Mouse (Mus musculus): ENCODE measurements around the gene Bcl2l1.

Gene Bcl2l1

GRCm38 (mm10) chr2:152831019-152831878, at the start of gene Bcl2l1:
Gene Bcl2l1 (minus strand): TSS chr2:152831728.
- peak; percentile 98 for DNase-seq

- DNase-seq = no peak
These were observed 49.4 kb upstream of the Bcl2l1 start for GRCm38 (mm10) chr2:152880898-152881297.

GRCm38 (mm10) chr2:152878239-152878638, 46.7 kb upstream of the Bcl2l1 start:
- DNase-seq = no peak

- DNase-seq = no peak
These were observed 31.8 kb upstream of the Bcl2l1 start for GRCm38 (mm10) chr2:152863346-152863745.

GRCm38 (mm10) chr2:152862638-152863037, 31.1 kb upstream of the Bcl2l1 start:
- no peak for DNase-seq

- DNase-seq = no peak
These were observed 30.4 kb upstream of the Bcl2l1 start for GRCm38 (mm10) chr2:152861891-152862290.

- no peak for DNase-seq
These were observed 28.0 kb upstream of the Bcl2l1 start for GRCm38 (mm10) chr2:152859501-152859900.

GRCm38 (mm10) chr2:152848466-152848865, 16.9 kb upstream of the Bcl2l1 start:
- no peak for DNase-seq

GRCm38 (mm10) chr2:152847815-152848302, 16.3 kb upstream of the Bcl2l1 start, which contains the start of gene Tpx2:
Gene Tpx2 (plus strand): TSS chr2:152847964.
- DNase-seq = peak; percentile 99

- no peak for DNase-seq
These were observed 15.7 kb upstream of the Bcl2l1 start for GRCm38 (mm10) chr2:152847057-152847814.

GRCm38 (mm10) chr2:152842741-152843140, 11.2 kb upstream of the Bcl2l1 start:
- DNase-seq = no peak

GRCm38 (mm10) chr2:152839256-152839655, 7.7 kb upstream of the Bcl2l1 start:
- DNase-seq = peak; percentile 67

GRCm38 (mm10) chr2:152830021-152830921, 1.3 kb downstream of the Bcl2l1 start:
- DNase-seq = peak; percentile 96

- peak; percentile 69 for DNase-seq
These were observed 2.1 kb downstream of the Bcl2l1 start for GRCm38 (mm10) chr2:152829367-152829881.

GRCm38 (mm10) chr2:152828532-152828931, 3.0 kb downstream of the Bcl2l1 start:
- DNase-seq = peak; percentile 89

GRCm38 (mm10) chr2:152828011-152828370, 3.5 kb downstream of the Bcl2l1 start:
- peak; percentile 86 for DNase-seq

GRCm38 (mm10) chr2:152827321-152828010, 4.1 kb downstream of the Bcl2l1 start:
- DNase-seq = peak; percentile 33

- DNase-seq = peak; percentile 14
These were observed 5.0 kb downstream of the Bcl2l1 start for GRCm38 (mm10) chr2:152826481-152826880.

GRCm38 (mm10) chr2:152825713-152826112, 5.8 kb downstream of the Bcl2l1 start:
- DNase-seq = peak; percentile 20

GRCm38 (mm10) chr2:152825168-152825697, 6.3 kb downstream of the Bcl2l1 start:
- peak; percentile 17 for DNase-seq

GRCm38 (mm10) chr2:152824438-152825167, 6.9 kb downstream of the Bcl2l1 start:
- DNase-seq = no peak
